Mouse (Mus musculus): Measurements from ENCODE around the gene Blnk. TPM values are rescaled to one million over a fixed set of nuclear protein-coding genes. Genes with fewer than 3 reads are reported as not detected.

Blnk gene
- polyA plus RNA-seq, 1 experiment from 2014 or later, result 0.77 TPM

DNA sequence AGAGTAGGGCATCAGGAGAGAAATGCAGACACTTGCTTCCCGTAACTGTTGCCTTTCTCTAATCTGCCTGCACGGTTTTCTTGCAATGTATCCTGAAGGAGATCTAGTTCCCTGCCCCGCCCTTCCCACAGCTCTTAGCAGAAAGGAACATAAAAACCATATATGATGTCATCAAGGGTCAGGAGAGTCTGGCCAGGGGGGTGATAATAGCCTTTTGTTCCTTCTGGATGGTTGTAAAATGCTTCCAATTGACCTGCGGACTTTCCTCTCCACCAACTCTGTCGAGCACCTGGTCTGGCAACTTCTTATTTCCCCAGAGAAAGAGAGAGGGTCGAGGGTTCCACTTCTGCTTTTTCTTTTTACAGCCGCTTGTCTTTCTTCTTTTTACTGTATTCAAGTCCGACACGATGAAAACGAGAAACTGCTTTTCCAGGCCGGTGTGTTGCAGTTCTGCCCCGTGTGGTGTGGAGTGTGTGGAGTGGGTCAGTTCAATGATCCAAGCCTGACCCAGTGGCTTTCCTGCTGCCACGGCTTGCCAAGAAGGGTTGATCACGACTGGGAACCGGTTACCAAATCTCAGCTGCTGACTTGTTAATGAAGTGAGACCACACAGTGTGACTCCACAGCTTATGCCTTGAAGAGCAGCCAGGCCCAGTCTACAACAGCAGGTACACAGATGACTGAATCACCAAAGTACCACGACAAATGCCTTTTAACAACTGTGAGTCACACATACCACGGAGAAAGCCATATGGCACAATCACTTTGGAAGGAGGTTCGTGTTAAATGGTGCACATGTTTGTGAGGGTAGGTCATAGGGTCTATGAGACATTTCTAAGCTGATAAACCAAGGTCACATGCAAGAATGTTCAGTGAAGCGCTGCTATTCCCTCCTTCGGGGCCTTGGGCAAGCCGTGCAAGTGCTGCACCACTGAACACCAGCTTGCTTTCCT lies 1.4 kb upstream of the Blnk start:
- no peak for ATAC-seq (ENCODE audit: low FRiP score)
- Histone ChIP-seq H3K9ac (no peak overlapping the region), H3K9me3 (no peaks in the 10 kb centered on the region), H3K4me2 (no peak overlapping the region), H3K27me3 (no peaks in the 10 kb centered on the region), H3K4me3 (no peak overlapping the region), H3K36me3 (no peaks in the 10 kb centered on the region), H3K27ac (no peak overlapping the region), H3K4me1 (replicated peaks) (no peaks in the 10 kb centered on the region)
- 65% methylated on average over 21 of the region's 21 CpGs for WGBS

GRCm38 (mm10) chr19:40994911-40995310 lies 576 bp upstream of the Blnk start:
- WGBS, result 78% methylated on average over 7 of the region's 7 CpGs
- Histone ChIP-seq H3K36me3 (no peaks in the 10 kb centered on the region), H3K4me2 (no peak overlapping the region), H3K4me1 (replicated peaks) (no peaks in the 10 kb centered on the region), H3K9me3 (no peaks in the 10 kb centered on the region), H3K27me3 (no peaks in the 10 kb centered on the region), H3K4me3 (no peak overlapping the region), H3K27ac (no peak overlapping the region), H3K9ac (no peak overlapping the region)
- no peak for ATAC-seq (ENCODE audit: low FRiP score)

GRCm38 (mm10) chr19:40993356-40993755 lies 979 bp downstream of the Blnk start:
- Histone ChIP-seq H3K4me2 (no peak overlapping the region), H3K4me1 (replicated peaks) (no peaks in the 10 kb centered on the region), H3K9me3 (no peaks in the 10 kb centered on the region), H3K27me3 (0 out of 2 replicates have a peak, but pooled peaks cover 1% of the 10 kb centered on the region), H3K9ac (no peak overlapping the region), H3K36me3 (no peaks in the 10 kb centered on the region), H3K4me3 (no peak overlapping the region), H3K27ac (no peak overlapping the region)
- no peak for ATAC-seq (ENCODE audit: low FRiP score)
- WGBS, result 95% methylated on average over 5 of the region's 5 CpGs

DNA sequence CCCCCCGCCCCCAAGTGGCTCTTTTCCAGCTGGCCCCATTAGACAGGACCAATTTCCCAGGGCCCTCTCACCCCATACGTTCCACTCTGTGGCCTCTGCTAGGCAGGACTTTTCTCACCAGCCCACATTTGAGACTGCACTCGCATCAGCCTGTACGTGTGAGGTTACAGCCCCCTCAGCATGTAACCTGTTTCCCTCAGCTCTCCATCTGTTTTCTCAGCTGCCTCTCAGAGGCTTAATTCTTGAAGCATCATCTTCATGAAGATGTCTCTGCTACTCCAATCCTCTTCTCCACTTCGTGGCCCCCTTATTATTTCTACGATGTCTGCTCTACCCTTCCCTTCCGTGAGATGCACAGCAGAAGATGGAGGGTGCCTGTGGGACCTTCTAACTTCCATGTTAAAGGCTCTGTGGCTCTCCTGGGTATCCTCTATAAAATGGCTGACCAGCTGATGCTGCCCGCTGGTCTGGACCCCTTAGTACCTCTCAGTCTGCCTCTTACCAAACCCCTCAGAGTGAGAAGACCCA lies 1.8 kb downstream of the Blnk start:
- Histone ChIP-seq H3K9me3 (no peaks in the 10 kb centered on the region), H3K9ac (no peak overlapping the region), H3K4me3 (no peak overlapping the region), H3K27ac (no peak overlapping the region), H3K4me1 (replicated peaks) (no peaks in the 10 kb centered on the region), H3K4me2 (no peak overlapping the region), H3K27me3 (0 out of 2 replicates have a peak, but pooled peaks cover 3% of the 10 kb centered on the region), H3K36me3 (no peaks in the 10 kb centered on the region)
- no peak for ATAC-seq (ENCODE audit: low FRiP score)
- WGBS, result 73% methylated on average over 8 of the region's 8 CpGs

GRCm38 (mm10) chr19:40992096-40992495 lies 2.2 kb downstream of the Blnk start:
- 71% methylated on average over 11 of the region's 11 CpGs for WGBS
- no peaks in the 10 kb centered on the region for H3K36me3 ChIP-seq
- no peaks in the 10 kb centered on the region for H3K4me1 ChIP-seq (replicated peaks)
- H3K4me2 ChIP-seq, result no peak overlapping the region
- H3K9me3 ChIP-seq, result no peaks in the 10 kb centered on the region
- no peak overlapping the region for H3K4me3 ChIP-seq
- 0 out of 2 replicates have a peak, but pooled peaks cover 3% of the 10 kb centered on the region for H3K27me3 ChIP-seq
- no peak overlapping the region for H3K27ac ChIP-seq
- ATAC-seq (ENCODE audit: low FRiP score), result no peak
- no peak overlapping the region for H3K9ac ChIP-seq

DNA sequence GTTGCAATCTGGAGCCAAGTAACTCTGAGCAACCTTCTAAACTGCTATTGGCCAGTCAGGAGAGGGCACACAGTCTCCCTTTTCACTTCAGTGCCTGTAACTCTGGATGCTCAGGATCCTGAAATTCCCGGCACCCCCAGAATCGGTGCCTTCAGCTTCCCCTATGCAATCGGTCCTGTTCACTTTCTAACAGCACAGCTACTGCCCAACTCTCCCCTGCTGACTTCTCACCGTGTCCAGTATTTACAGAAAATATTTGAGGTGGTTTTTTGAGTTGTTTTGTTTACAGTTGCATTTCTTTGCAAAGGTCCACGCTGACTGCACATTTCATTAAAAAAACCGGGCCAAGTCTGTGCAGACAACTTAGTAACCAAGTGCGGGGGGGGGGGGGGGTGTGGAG lies 2.7 kb downstream of the Blnk start:
- Histone ChIP-seq H3K4me2 (no peak overlapping the region), H3K27ac (no peak overlapping the region), H3K36me3 (no peaks in the 10 kb centered on the region), H3K9ac (no peak overlapping the region), H3K4me3 (no peak overlapping the region), H3K27me3 (0 out of 2 replicates have a peak, but pooled peaks cover 3% of the 10 kb centered on the region), H3K4me1 (replicated peaks) (no peaks in the 10 kb centered on the region), H3K9me3 (no peaks in the 10 kb centered on the region)
- ATAC-seq (ENCODE audit: low FRiP score), result no peak
- 85% methylated on average over 7 of the region's 7 CpGs for WGBS

DNA sequence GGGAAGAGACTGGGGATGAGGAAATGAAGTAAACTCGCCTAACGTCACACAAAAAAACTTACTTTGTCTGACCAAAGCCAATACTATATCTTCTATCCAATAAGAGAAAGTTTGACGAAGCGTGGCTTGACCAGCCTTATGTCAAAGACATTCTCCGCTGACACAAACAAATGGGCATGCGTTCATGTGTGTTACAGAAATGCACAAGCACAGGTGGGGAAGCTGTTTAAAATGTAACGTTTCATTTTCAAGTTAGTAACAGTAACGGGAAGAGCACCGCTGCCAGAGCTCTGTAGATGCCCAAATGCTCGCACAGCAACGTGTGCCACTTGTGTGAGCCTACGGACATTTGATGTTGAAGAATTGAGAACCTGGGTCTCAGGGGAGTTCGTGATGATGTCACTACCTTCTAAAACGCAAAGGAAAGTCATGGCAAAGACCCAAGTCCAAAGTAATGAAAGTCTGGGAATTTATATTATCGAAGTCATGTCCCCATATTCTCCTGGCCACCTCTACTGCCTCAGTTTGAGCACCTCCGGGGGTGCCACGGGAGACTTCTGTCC lies 3.5 kb downstream of the Blnk start:
- Histone ChIP-seq H3K9ac (no peak overlapping the region), H3K27me3 (0 out of 2 replicates have a peak, but pooled peaks cover 3% of the 10 kb centered on the region), H3K4me3 (no peak overlapping the region), H3K4me1 (replicated peaks) (no peaks in the 10 kb centered on the region), H3K4me2 (no peak overlapping the region), H3K27ac (no peak overlapping the region), H3K9me3 (no peaks in the 10 kb centered on the region), H3K36me3 (no peaks in the 10 kb centered on the region)
- WGBS, result 95% methylated on average over 17 of the region's 17 CpGs
- no peak for ATAC-seq (ENCODE audit: low FRiP score)

DNA sequence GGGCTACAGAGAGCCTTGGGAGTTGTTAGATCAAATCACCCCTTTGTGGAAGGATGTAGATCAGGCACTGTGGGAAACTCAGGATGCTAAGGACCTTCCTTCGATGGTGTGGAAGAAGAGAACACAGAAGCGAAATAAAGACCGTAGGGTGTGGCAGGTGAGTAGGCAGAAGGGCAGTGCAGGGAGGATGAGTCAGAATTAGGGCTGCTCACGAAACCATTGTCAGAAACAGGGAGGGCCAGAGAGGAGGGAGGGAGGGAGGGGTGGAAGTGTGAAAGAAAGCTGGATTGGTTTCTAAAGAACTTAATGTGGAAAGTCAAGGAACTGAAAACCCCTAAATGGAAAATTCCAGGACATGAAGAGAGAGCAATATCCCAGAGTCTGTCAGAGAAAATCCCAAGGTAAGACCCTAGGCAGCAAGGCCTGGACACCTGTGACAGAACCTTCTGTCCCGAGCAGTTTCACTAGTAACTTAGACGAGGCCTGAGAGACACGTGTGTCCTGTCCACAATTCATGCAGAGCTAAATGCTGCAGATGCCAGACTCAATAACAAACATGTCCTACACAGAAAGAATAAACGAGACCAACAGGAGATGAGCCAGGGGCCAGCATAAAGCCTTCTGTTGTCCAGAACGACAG lies 4.3 kb downstream of the Blnk start:
- H3K36me3 ChIP-seq, result no peaks in the 10 kb centered on the region
- WGBS, result 84% methylated on average over 9 of the region's 9 CpGs
- no peak overlapping the region for H3K9ac ChIP-seq
- no peak overlapping the region for H3K27ac ChIP-seq
- ATAC-seq (ENCODE audit: low FRiP score), result no peak
- 0 out of 2 replicates have a peak, but pooled peaks cover 3% of the 10 kb centered on the region for H3K27me3 ChIP-seq
- H3K4me3 ChIP-seq, result no peak overlapping the region
- no peak overlapping the region for H3K4me2 ChIP-seq
- no peaks in the 10 kb centered on the region for H3K9me3 ChIP-seq
- no peaks in the 10 kb centered on the region for H3K4me1 ChIP-seq (replicated peaks)

DNA sequence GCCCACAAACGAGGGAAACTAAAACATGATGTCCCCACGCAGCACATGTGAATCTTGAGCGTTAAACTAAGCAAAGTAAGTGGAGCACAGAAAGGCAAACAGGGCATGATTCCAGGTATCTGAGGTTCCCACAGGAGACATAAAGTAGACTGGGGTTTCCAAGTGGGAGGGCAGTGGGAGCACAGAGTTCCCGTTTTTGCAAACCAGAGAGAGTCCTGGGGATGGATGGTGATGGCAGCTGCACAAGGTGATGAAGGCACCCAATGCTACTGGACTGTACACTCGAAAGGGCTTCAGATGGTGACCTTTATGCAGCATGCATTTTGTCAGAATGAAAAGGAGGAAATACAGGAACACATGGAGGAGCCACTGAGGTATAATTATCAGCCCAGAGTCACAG lies 5.5 kb downstream of the Blnk start:
- Histone ChIP-seq H3K4me1 (replicated peaks) (no peaks in the 10 kb centered on the region), H3K9me3 (no peaks in the 10 kb centered on the region), H3K9ac (no peak overlapping the region), H3K27ac (no peak overlapping the region), H3K36me3 (no peaks in the 10 kb centered on the region), H3K4me3 (no peak overlapping the region), H3K4me2 (no peak overlapping the region), H3K27me3 (0 out of 2 replicates have a peak, but pooled peaks cover 3% of the 10 kb centered on the region)
- 90% methylated on average over 5 of the region's 5 CpGs for WGBS
- no peak for ATAC-seq (ENCODE audit: low FRiP score)

DNA sequence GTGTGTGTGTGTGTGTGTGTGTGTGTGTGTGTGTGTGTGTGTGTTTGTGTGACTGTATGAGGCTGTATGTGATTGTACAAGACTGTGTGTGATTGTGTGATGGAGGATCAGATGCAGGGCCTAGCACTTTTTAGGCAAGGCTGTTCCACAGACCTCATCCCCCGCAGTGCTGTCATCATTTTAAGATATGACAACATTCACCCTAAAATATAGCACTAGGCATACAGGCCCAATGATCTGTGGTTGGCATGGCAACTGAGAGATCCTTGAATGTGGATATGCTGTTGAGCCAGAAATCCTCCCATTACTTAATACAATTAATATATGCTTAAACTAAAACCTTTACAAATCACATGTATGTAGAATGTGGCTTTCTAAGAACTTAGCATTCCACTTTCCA lies 9.8 kb downstream of the Blnk start:
- H3K27me3 ChIP-seq, result 0 out of 2 replicates have a peak, but pooled peaks cover 3% of the 10 kb centered on the region
- no peak overlapping the region for H3K4me2 ChIP-seq
- no peaks in the 10 kb centered on the region for H3K9me3 ChIP-seq
- no peaks in the 10 kb centered on the region for H3K4me1 ChIP-seq (replicated peaks)
- ATAC-seq (ENCODE audit: low FRiP score), result no peak
- no peak overlapping the region for H3K4me3 ChIP-seq
- WGBS, result 100% methylated on average over 1 of the region's 1 CpGs
- no peak overlapping the region for H3K9ac ChIP-seq
- no peaks in the 10 kb centered on the region for H3K36me3 ChIP-seq
- H3K27ac ChIP-seq, result no peak overlapping the region

DNA sequence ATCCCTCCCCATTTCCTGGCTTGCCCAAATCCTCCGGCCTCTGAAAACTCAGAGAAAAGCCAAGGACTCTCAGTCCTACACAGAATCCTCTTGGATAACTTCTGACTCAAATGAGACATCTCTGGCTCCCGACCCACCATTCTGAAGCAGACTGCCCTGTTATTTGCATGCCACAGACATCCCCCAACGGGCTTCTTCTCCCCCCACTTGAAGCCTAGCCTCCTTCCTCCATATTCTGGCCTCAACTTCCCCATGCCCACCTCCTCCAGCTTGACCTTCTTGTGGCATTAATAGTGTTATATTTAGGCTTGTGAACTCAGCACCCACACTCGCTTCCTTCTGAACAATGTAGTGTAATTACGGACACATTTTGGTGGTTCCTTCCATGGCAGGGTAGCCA lies 13.7 kb downstream of the Blnk start:
- Histone ChIP-seq H3K4me3 (no peak overlapping the region), H3K36me3 (no peaks in the 10 kb centered on the region), H3K4me1 (replicated peaks) (no peaks in the 10 kb centered on the region), H3K9me3 (no peaks in the 10 kb centered on the region), H3K9ac (no peak overlapping the region), H3K4me2 (no peak overlapping the region), H3K27ac (no peak overlapping the region), H3K27me3 (no peaks in the 10 kb centered on the region)
- ATAC-seq (ENCODE audit: low FRiP score), result no peak
- 85% methylated on average over 5 of the region's 5 CpGs for WGBS

DNA sequence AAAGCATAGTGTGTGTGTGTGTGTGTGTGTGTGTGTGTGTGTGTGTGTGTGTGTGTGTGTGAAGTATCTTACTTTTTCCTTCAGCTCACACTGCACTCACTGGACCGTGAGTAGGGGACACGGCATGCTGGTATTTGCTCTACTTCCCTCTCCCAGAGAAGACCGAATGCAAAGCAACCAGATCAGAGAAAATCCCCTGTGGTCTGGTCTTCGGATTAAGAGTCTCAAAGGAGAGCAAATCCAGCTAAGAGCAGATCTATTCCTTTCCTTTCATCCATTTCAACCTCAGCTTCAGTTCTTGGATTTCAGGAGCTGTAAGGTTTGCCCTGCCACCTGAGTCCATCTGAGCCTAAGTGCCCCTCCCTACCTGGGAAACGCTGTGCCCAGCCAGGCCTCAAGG lies 16.3 kb downstream of the Blnk start:
- no peaks in the 10 kb centered on the region for H3K27me3 ChIP-seq

More for the DNA sequence above, 16.3 kb downstream of the Blnk start:
- Histone ChIP-seq H3K4me3 (no peak overlapping the region), H3K27ac (no peak overlapping the region), H3K4me2 (no peak overlapping the region), H3K9me3 (no peaks in the 10 kb centered on the region), H3K9ac (no peak overlapping the region), H3K36me3 (no peaks in the 10 kb centered on the region), H3K4me1 (replicated peaks) (no peaks in the 10 kb centered on the region)
- 53% methylated on average over 5 of the region's 5 CpGs for WGBS
- ATAC-seq (ENCODE audit: low FRiP score), result no peak

Measured in hindbrain, embryonic 13.5 days (tissue).